Comparison of ENCODE assay signal across 8 mouse cellular contexts in the genomic region with DNA sequence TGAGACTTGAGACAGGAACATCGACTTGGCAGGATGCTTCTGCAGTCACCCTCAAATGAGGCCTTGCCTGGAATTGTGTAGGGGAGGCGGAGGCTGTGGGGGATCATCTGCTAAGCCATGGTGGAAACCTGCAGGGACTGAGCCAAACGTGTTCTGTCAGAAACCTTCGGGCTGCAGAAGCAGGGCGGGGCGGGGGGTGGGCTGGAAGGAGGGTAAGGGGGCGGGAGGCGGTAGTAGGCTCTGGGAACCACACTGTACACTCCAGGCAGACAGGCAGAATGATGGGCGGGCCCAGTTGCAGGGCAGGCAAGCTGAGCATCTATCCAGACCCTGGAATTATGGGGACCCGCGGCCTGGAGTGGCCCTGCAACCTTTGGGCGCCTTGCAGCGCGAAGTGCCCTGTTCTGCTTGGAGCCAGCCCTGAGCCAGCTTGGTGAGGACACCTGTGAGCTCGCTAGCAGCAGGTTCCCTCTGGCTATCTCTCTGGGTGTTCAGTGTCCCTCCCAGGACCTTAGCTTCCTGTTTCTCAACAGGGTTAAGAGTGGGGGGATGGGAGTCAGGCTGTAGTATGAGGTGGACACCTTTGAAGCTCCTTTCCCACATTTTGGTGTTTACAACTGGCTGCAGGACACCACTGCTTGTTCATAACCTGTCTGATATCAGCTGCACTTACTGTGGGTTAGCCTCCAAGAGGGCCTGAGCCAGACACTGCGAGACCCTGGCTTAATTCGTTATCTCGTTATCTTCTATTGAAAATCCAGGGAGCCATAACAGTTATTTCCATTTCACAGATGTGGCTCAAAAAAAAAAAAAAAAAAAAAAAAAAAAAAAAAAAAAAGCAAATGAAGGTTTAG.
DNase-seq lines count a peak whose midpoint lies in the region; ATAC-seq and TF ChIP-seq lines count a peak whose summit lies in the region.

No protein-coding gene starts in this region.

- H3K27ac ChIP-seq in kidney, embryonic 15.5 days, result no peak overlapping the region
- H3K27ac ChIP-seq in kidney, adult 2 months (ENCODE audit: insufficient read depth, low read depth, low read length), result no peak overlapping the region
- no peak overlapping the region for H3K27ac ChIP-seq in embryonic facial prominence, embryonic 11.5 days (replicated peaks; ENCODE audit: low read depth, low read length)
- no peak overlapping the region for H3K27ac ChIP-seq in intestine, embryonic 16.5 days (ENCODE audit: low read length)
- H3K27ac ChIP-seq in lung, postnatal 0 days (ENCODE audit: low read length), result no peak overlapping the region

- peak; percentile 73 for ATAC-seq in kidney, embryonic 15.5 days (replicated peaks; ENCODE audit: low FRiP score)
- peak; percentile 75; the same call in 1 of the 2 replicates for ATAC-seq in embryonic facial prominence, embryonic 11.5 days (replicated peaks; ENCODE audit: insufficient number of reproducible peaks, low FRiP score, low TSS enrichment, low read depth)
- ATAC-seq in intestine, embryonic 16.5 days, result peak; percentile 40
- ATAC-seq in lung, postnatal 0 days, result no peak

- H3K36me3 ChIP-seq in kidney, embryonic 15.5 days, result no peaks in the 10 kb centered on the region
- no peaks in the 10 kb centered on the region for H3K36me3 ChIP-seq in kidney, adult 2 months (ENCODE audit: control insufficient read depth, insufficient read depth, low read length)
- H3K36me3 ChIP-seq in embryonic facial prominence, embryonic 11.5 days (replicated peaks; ENCODE audit: control insufficient read depth, insufficient read depth, low read depth, low read length), result no peaks in the 10 kb centered on the region
- H3K36me3 ChIP-seq in intestine, embryonic 16.5 days (ENCODE audit: control insufficient read depth, insufficient read depth, low read length), result no peaks in the 10 kb centered on the region
- H3K36me3 ChIP-seq in lung, postnatal 0 days (ENCODE audit: insufficient read depth, low read length), result no peaks in the 10 kb centered on the region

- no peak for DNase-seq in kidney, adult 2 months
- peak; percentile 47 for DNase-seq in embryonic facial prominence, embryonic 11.5 days (ENCODE audit: low spot score)
- peak; percentile 45 for DNase-seq in retina, embryonic 14.5 days (ENCODE audit: low spot score)
- no peak for DNase-seq in left cerebral cortex, adult 8-10 months (ENCODE audit: low spot score in 2 of 2)
- DNase-seq in lung, postnatal 0 days (ENCODE audit: low spot score), result no peak
- DNase-seq in ovary, postnatal 14 days (ENCODE audit: low spot score), result no peak

- H3K4me1 ChIP-seq in kidney, embryonic 15.5 days, result peaks cover 4% of the 10 kb centered on the region; the same call in 1 of the 2 replicates
- no peaks in the 10 kb centered on the region for H3K4me1 ChIP-seq in kidney, adult 2 months (ENCODE audit: control insufficient read depth, insufficient read depth, low read length)
- no peaks in the 10 kb centered on the region; the same call in 1 of the 2 replicates for H3K4me1 ChIP-seq in embryonic facial prominence, embryonic 11.5 days (ENCODE audit: control insufficient read depth, insufficient read depth, low read length)
- H3K4me1 ChIP-seq in intestine, embryonic 16.5 days (ENCODE audit: control insufficient read depth, insufficient read depth, low read length), result no peaks in the 10 kb centered on the region
- no peaks in the 10 kb centered on the region for H3K4me1 ChIP-seq in lung, postnatal 0 days (ENCODE audit: insufficient read depth, low read depth, low read length)

- no peak overlapping the region for H3K9ac ChIP-seq in kidney, embryonic 15.5 days
- H3K9ac ChIP-seq in embryonic facial prominence, embryonic 11.5 days (replicated peaks; ENCODE audit: low read length), result no peak overlapping the region
- no peak overlapping the region for H3K9ac ChIP-seq in intestine, embryonic 16.5 days (ENCODE audit: low read depth, low read length)
- no peak overlapping the region for H3K9ac ChIP-seq in lung, postnatal 0 days (replicated peaks; ENCODE audit: low read depth)

- H3K9me3 ChIP-seq in kidney, embryonic 15.5 days (replicated peaks), result no peaks in the 10 kb centered on the region
- H3K9me3 ChIP-seq in embryonic facial prominence, embryonic 11.5 days (replicated peaks; ENCODE audit: control insufficient read depth, low read length), result no peaks in the 10 kb centered on the region
- H3K9me3 ChIP-seq in intestine, embryonic 16.5 days (ENCODE audit: control insufficient read depth, low read length), result no peaks in the 10 kb centered on the region
- no peaks in the 10 kb centered on the region for H3K9me3 ChIP-seq in lung, postnatal 0 days (ENCODE audit: low read length)

- H3K4me3 ChIP-seq in kidney, embryonic 15.5 days (replicated peaks), result peak overlapping the region; percentile 6; the same call in 1 of the 2 replicates
- H3K4me3 ChIP-seq in kidney, adult 2 months (ENCODE audit: insufficient read depth, low read depth, low read length), result no peak overlapping the region
- H3K4me3 ChIP-seq in embryonic facial prominence, embryonic 11.5 days (ENCODE audit: low read depth, low read length), result no peak overlapping the region
- H3K4me3 ChIP-seq in intestine, embryonic 16.5 days (ENCODE audit: low read length), result no peak overlapping the region
- no peak overlapping the region for H3K4me3 ChIP-seq in lung, postnatal 0 days (ENCODE audit: low read depth, low read length)

- H3K4me2 ChIP-seq in kidney, embryonic 15.5 days, result peak overlapping the region; percentile 42
- H3K4me2 ChIP-seq in embryonic facial prominence, embryonic 11.5 days (ENCODE audit: low read depth, low read length), result peak overlapping the region; percentile 29
- H3K4me2 ChIP-seq in intestine, embryonic 16.5 days (ENCODE audit: low read depth, low read length), result 0 out of 2 replicates have a peak overlapping the region, but pooled peaks have one; percentile 6
- no peak overlapping the region for H3K4me2 ChIP-seq in lung, postnatal 0 days (replicated peaks; ENCODE audit: low read depth, low read length)

- H3K27me3 ChIP-seq in kidney, embryonic 15.5 days, result no peaks in the 10 kb centered on the region
- no peaks in the 10 kb centered on the region for H3K27me3 ChIP-seq in kidney, adult 2 months (replicated peaks; ENCODE audit: control insufficient read depth, insufficient read depth, low read length)
- no peaks in the 10 kb centered on the region for H3K27me3 ChIP-seq in embryonic facial prominence, embryonic 11.5 days (ENCODE audit: control insufficient read depth, insufficient read depth, low read length)
- no peaks in the 10 kb centered on the region for H3K27me3 ChIP-seq in intestine, embryonic 16.5 days (replicated peaks; ENCODE audit: control insufficient read depth, insufficient read depth, low read length)
- H3K27me3 ChIP-seq in lung, postnatal 0 days (replicated peaks; ENCODE audit: insufficient read depth, low read length), result no peaks in the 10 kb centered on the region

- TF ChIP-seq EP300 in lung, postnatal 0 days (IDR thresholded peaks at IDR 0.05), result no peak

- TF ChIP-seq POLR2A in kidney, adult 2 months (IDR thresholded peaks at IDR 0.05; ENCODE audit: low read depth, low read length), result no peak

- 21% methylated on average over 18 of the region's 18 CpGs for WGBS in kidney, embryonic 15.5 days
- WGBS in kidney, adult 2 months, result 22% methylated on average over 18 of the region's 18 CpGs
- 18% methylated on average over 18 of the region's 18 CpGs for WGBS in embryonic facial prominence, embryonic 11.5 days
- 19% methylated on average over 18 of the region's 18 CpGs for WGBS in intestine, embryonic 16.5 days
- 19% methylated on average over 18 of the region's 18 CpGs for WGBS in lung, postnatal 0 days

- TF ChIP-seq CTCF in kidney, adult 2 months (conservative IDR thresholded peaks at IDR 0.05; ENCODE audit: insufficient read depth, insufficient read length, low read depth, low read length), result no peak
- TF ChIP-seq CTCF in lung, postnatal 0 days (IDR thresholded peaks at IDR 0.05), result no peak

Comparison
In these comparisons a context has a peak if more than half of its experiments do, and no peak if none do; other contexts are left out.
1. DNase-seq: peak in embryonic facial prominence, embryonic 11.5 days (single experiment) and retina, embryonic 14.5 days (single experiment); none in kidney, adult 2 months (single experiment), left cerebral cortex, adult 8-10 months (0 of 2), lung, postnatal 0 days (single experiment) and ovary, postnatal 14 days (single experiment).